Mouse (Mus musculus): Measurements from ENCODE around the gene Gm11549.

The Gm11549 gene

GRCm38 (mm10) chr3:36481776-36482193 lies 39.8 kb downstream of the Gm11549 start:
- peak; percentile 24 to 40 for DNase-seq (ENCODE audit: low spot score in 2 of 2)

GRCm38 (mm10) chr3:36480486-36480885 lies 41.1 kb downstream of the Gm11549 start:
- no peak for DNase-seq (ENCODE audit: low spot score in 2 of 2)

- DNase-seq (ENCODE audit: low spot score in 2 of 2): peak; percentile 52 to 61
Observed at GRCm38 (mm10) chr3:36478776-36479175, 42.8 kb downstream of the Gm11549 start.

DNA sequence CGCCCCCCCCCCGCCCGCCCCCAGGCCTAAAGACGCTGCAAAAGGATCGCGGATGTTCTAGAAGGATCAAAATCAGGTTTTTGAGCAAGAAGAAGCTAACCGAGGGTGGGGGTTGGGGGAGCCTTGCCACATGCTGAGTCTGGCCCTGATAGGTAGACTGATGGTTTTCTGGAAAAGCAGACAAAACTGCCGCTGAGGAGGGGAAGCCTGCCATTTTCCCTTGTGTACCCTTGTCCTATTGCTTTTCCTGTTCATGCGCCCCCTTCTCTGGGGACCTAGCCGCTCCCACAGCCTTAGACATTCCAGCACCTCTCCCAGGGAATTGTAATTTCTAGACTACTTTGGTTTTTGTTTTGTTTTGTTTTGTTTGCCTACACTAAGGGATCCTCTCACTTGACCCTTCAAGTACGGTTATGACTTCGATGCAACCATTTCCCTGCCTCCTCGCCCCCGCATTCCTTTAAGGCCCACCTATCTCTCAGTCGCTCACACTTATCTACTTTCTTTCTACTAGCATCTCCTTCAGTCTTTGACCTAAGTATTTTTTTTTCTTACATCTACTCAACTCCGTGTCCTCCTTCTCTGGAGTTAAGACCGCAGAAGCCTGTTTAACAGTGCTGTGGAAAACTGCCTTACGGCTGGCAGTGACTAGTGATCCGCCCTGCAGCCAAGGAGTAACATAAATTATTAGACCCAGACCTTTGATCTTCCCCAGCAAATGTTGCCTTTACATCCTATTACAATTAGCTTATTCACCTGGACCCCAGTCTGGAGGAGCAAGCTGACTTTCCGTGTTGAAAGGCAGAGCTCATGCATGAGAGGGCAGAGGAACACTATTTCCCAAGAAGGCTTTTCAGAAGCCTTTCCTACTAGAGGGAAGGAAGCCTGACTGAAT lies 45.1 kb downstream of the Gm11549 start:
- DNase-seq (ENCODE audit: low spot score in 2 of 2): no peak

- DNase-seq (ENCODE audit: low spot score in 2 of 2): peak; percentile 86 to 87
Observed at GRCm38 (mm10) chr3:36475532-36476087, 46.0 kb downstream of the Gm11549 start, which contains the start of the genes Anxa5 and 1810062G17Rik. Gene Anxa5 (minus strand): TSS chr3:36475894. Gene 1810062G17Rik (plus strand): TSS chr3:36475937.

- DNase-seq (ENCODE audit: low spot score in 2 of 2): peak; percentile 62 to 68
Observed at GRCm38 (mm10) chr3:36474938-36475483, 46.6 kb downstream of the Gm11549 start.

DNA sequence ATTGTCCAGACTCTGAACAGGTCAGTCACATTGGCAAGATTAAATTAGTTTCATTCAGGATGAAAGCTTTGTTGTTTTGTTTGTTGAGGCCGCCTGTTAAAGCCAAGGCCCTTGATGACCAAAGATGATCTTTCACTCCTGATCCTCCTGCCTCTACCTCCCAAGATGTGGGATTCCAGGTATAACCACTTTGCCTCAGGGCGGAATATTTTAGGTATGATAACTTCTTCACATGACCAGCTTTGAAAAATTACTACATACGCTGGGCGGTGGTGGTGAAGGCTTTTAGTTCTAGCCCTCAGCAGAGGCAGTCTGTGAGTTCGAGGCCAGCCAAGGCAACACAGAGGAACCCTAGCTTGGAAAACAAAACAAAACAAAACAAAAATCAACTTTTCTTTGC lies 47.2 kb downstream of the Gm11549 start:
- no peak for DNase-seq (ENCODE audit: low spot score in 2 of 2)

- DNase-seq (ENCODE audit: low spot score in 2 of 2): no peak
Observed at GRCm38 (mm10) chr3:36473222-36473621, 48.4 kb downstream of the Gm11549 start.

DNA sequence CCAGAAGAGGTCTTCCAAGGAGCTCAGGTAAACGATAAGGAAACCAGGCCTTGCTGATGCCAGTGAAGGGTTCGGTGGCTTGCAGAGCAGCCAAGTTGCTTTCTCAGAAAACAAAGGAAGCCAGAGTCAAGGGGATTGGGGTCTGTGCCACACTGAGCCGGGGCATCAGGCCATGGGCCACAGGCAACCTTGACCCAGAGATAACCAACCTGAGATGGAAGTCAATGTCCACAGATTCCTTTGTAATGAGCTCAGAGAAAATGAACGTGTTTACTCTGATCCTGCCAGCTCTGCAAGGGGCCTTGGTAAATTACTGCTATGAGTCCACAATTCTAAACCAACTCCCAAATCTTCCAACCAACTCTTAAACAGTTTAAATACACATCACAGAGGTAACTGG lies 49.8 kb downstream of the Gm11549 start:
- DNase-seq (ENCODE audit: low spot score in 2 of 2): no peak

DNA sequence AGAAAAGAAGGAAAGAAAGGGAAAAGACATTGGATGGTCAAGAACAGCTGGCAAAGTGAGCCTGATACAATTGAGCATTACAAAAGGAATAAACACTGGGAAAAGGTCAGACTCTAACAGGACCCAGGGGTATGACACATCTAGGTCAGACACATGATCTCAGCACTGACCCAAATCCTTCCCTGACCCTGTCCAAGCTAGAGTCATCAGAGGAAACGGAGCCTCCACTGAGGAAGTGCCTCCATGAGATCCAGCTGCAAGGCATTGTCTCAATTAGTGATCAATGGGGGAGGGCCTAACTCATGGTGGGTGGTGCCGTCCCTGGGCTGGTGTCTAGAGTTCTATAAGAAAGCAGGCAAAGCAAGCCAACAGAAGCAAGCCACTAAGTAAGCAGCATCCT lies 52.7 kb downstream of the Gm11549 start:
- DNase-seq (ENCODE audit: low spot score in 2 of 2): no peak

GRCm38 (mm10) chr3:36467632-36468031 lies 54.0 kb downstream of the Gm11549 start:
- peak; percentile 37 to 50 for DNase-seq (ENCODE audit: low spot score in 2 of 2)

DNA sequence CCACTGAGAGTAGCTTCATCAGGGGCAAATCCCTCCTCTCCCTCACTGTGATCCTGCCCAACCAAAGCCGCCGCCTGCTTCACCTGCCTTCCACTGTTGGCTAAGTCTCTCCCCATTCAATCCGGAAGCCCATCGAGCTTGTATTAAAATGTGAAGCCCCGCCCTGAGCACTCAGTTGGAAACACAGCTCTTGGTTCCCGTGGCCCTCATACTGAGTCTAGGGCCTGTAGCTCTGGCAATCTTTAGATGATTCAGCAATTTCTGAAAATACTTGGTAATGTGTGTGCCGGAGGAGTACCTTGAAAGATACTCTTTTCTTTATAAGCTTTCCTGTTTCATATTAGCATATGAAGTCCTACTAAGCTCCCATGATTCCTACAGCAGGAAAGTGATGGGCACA lies 56.1 kb downstream of the Gm11549 start:
- no peak for DNase-seq (ENCODE audit: low spot score in 2 of 2)
